Mouse (Mus musculus) intestine, embryonic 14.5 days (tissue): ENCODE measurements at regions not wholly inside any gene's neighbourhood (a gene's known extent, or its start where the extent isn't known, plus 50 kb on each side); places are given as distances from the start of the nearest gene placed in this dataset.

Source experiments
- ATAC-seq: fragments of 200-750 bp; cut with Nextera tagmentation; replicated peaks from 2 replicates; pipeline ENCODE4 v1.8.0; 2017; ENCODE audit warnings: low read depth, moderate number of reproducible peaks, moderate TSS enrichment, moderate library complexity; ENCODE audit not compliant: low FRiP score, low TSS enrichment
- DNase-seq: peaks from one replicate; pipeline ENCODE4 v3.0.0-alpha.2; 2018; ENCODE audit warnings: low spot score
- H3K27ac ChIP-seq: fragments of 300-500 bp; sonication (generic); 2 replicates; pipeline ENCODE4 v1.5.1; 2014; ENCODE audit warnings: low read depth, mild to moderate bottlenecking, control low read depth
- H3K27me3 ChIP-seq: fragments of 300-500 bp; sonication (generic); replicated peaks from 2 replicates; pipeline ENCODE4 v1.6.1; 2014; ENCODE audit warnings: low read length, control low read depth; ENCODE audit not compliant: control insufficient read depth, insufficient read depth
- H3K36me3 ChIP-seq: fragments of 300-500 bp; sonication (generic); 2 replicates; pipeline ENCODE4 v1.6.1; 2014; ENCODE audit warnings: low read length, control low read depth; ENCODE audit not compliant: control insufficient read depth, insufficient read depth
- H3K4me1 ChIP-seq: fragments of 300-500 bp; sonication (generic); replicated peaks from 2 replicates; pipeline ENCODE4 v1.6.1; 2014; ENCODE audit warnings: low read length, control low read depth, mixed read lengths; ENCODE audit not compliant: control insufficient read depth, insufficient read depth
- H3K4me2 ChIP-seq: fragments of 300-500 bp; sonication (generic); 2 replicates; pipeline ENCODE4 v1.6.1; 2014; ENCODE audit warnings: low read length
- H3K4me3 ChIP-seq: fragments of 300-500 bp; sonication (generic); 2 replicates; pipeline ENCODE4 v1.5.1; 2014; ENCODE audit warnings: low read depth, low read length, control low read depth, mixed read lengths
- H3K9ac ChIP-seq: fragments of 300-500 bp; sonication (generic); 2 replicates; pipeline ENCODE4 v1.6.1; 2014; ENCODE audit warnings: mild to moderate bottlenecking, low read length
- H3K9me3 ChIP-seq: fragments of 300-500 bp; sonication (generic); 2 replicates; pipeline ENCODE4 v1.6.1; 2016; ENCODE audit warnings: low read length, control low read depth; ENCODE audit not compliant: control insufficient read depth
- WGBS: fragments of 180-500 bp; shearing (Covaris S2); extraction: QIAGEN DNeasy Blood & Tissue Kit; methylation state at CpG from one replicate; pipeline ENCODE4 v1.1.7; 2014; 5-methylcytosine and 5-hydroxymethylcytosine counted together

DNA sequence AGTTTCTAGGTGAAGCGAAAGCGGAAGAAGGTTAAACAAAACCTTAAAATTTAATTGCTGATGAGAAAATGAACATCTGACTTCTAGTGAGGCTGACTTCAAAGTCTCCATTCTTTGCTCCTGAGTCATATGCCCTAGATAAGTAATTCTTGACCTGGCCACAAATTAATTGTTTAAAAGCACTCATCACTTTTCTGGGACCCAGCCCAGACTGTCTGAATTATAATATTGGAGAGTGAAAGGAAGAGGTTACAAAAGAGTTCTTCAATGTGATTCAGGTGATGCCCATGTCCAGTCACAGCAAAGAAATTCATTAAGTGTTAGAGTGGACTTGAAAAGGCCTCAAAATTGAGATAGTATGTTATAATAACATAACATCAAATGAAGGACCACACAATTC, 867.3 kb downstream of the Kcna4 start:
- H3K36me3 ChIP-seq = no peaks in the 10 kb centered on the region
- 86% methylated on average over 2 of the region's 2 CpGs for WGBS
- H3K4me3 ChIP-seq = no peak overlapping the region
- H3K9ac ChIP-seq = no peak overlapping the region
- H3K9me3 ChIP-seq = no peaks in the 10 kb centered on the region
- no peaks in the 10 kb centered on the region for H3K4me1 ChIP-seq
- H3K4me2 ChIP-seq = no peak overlapping the region
- no peak overlapping the region for H3K27ac ChIP-seq
- DNase-seq (no peak), ATAC-seq (no peak)
- no peaks in the 10 kb centered on the region for H3K27me3 ChIP-seq

DNA sequence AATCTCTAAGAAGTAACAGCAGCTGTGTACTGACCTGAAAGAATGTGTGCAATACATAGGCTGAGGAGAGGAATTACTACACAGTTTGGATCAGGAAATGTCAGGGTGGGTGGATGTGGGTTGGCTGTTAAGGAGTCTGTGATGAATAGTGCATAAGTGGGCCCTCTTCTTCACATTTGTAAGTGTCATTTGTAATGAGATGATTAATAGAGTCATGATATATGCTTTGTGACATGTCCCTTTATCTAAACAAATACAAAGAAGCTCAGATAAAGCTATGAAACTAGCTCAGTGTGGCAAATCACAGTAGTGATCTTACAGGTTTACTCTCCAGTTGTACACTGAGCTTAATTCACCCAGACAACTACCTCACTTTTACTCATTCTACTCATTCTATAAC, 867.9 kb downstream of the Kcna4 start:
- DNase-seq (no peak), ATAC-seq (no peak)
- H3K9me3 ChIP-seq = no peaks in the 10 kb centered on the region
- H3K27me3 ChIP-seq = no peaks in the 10 kb centered on the region
- no peaks in the 10 kb centered on the region for H3K36me3 ChIP-seq
- H3K4me2 ChIP-seq = no peak overlapping the region
- H3K9ac ChIP-seq = no peak overlapping the region
- no peak overlapping the region for H3K4me3 ChIP-seq
- no peak overlapping the region for H3K27ac ChIP-seq
- H3K4me1 ChIP-seq = no peaks in the 10 kb centered on the region

DNA sequence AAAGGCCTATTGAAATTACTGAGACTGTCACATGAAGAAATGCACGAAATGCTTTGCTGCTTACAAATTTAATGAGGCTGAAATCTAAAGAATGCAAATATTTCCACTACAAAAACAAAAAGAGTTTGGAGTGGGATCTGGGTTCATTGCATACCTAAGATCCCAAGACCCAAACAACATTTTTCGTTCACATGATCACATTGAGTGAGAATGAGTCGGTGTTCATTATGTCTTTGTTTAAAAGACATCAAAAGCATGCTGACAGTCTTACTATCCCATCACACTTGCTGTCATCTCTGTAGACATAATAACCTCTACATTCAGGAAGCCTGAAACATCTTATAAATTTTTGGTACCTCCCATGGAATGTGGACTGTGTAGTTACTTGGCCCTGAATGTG, 870.4 kb downstream of the Kcna4 start:
- no peaks in the 10 kb centered on the region for H3K4me1 ChIP-seq
- H3K4me3 ChIP-seq = no peak overlapping the region
- no peak for ATAC-seq
- no peak for DNase-seq
- no peak overlapping the region for H3K4me2 ChIP-seq
- no peak overlapping the region for H3K9ac ChIP-seq
- WGBS = 77% methylated on average over 3 of the region's 3 CpGs
- H3K27ac ChIP-seq = no peak overlapping the region
- H3K36me3 ChIP-seq = no peaks in the 10 kb centered on the region
- H3K9me3 ChIP-seq = no peaks in the 10 kb centered on the region
- no peaks in the 10 kb centered on the region for H3K27me3 ChIP-seq

DNA sequence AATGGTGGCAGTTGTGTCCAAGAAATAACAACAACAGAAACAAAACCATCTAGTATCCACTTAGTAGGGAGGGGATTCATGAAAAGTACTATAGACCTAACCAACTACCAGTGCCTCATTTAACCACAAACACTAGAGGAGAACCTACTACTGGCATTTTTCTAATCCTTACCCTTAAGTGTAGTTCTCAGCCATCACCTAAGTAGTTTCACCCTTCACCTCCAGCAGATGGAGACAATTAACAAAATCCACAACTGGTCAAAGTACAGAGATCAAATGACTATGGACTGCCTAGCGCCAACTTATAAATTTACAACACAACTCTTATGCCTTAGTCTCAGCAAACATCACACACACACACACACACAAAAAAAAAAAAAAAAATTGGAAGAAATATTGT, 874.6 kb downstream of the Kcna4 start:
- no peaks in the 10 kb centered on the region for H3K27me3 ChIP-seq
- no peaks in the 10 kb centered on the region for H3K4me1 ChIP-seq
- ATAC-seq (no peak), DNase-seq (no peak)
- H3K9ac ChIP-seq = no peak overlapping the region
- H3K27ac ChIP-seq = no peak overlapping the region
- H3K36me3 ChIP-seq = no peaks in the 10 kb centered on the region
- H3K4me3 ChIP-seq = no peak overlapping the region
- H3K9me3 ChIP-seq = no peaks in the 10 kb centered on the region
- H3K4me2 ChIP-seq = no peak overlapping the region
- WGBS = 73% methylated on average over 1 of the region's 1 CpGs
